Mouse (Mus musculus) heart, embryonic 15.5 days (tissue): ENCODE results near the gene Hist1h2aa. TPM values are rescaled to one million over a fixed set of nuclear protein-coding genes. Genes with fewer than 3 reads are reported as not detected.

ENCODE experiments used
- ATAC-seq: fragments of 200-750 bp; cut with Nextera tagmentation; replicated peaks from 2 replicates; pipeline ENCODE4 v1.8.0; 2017; ENCODE audit warnings: low read depth, moderate TSS enrichment; ENCODE audit not compliant: insufficient number of reproducible peaks, insufficient read depth, low FRiP score
- H3K27ac ChIP-seq: fragments of 300-500 bp; sonication (generic); 2 replicates; pipeline ENCODE4 v1.5.1; 2015; ENCODE audit warnings: mild to moderate bottlenecking, inconsistent platforms
- H3K27me3 ChIP-seq: fragments of 300-500 bp; sonication (generic); 2 replicates; pipeline ENCODE4 v1.6.1; 2015; ENCODE audit warnings: inconsistent platforms
- H3K36me3 ChIP-seq: fragments of 300-500 bp; sonication (generic); 2 replicates; pipeline ENCODE4 v1.6.1; 2015; ENCODE audit warnings: mild to moderate bottlenecking, inconsistent platforms
- H3K4me1 ChIP-seq: fragments of 300-500 bp; sonication (generic); replicated peaks from 2 replicates; pipeline ENCODE4 v1.6.1; 2015; ENCODE audit warnings: inconsistent platforms
- H3K4me2 ChIP-seq: fragments of 300-500 bp; sonication (generic); 2 replicates; pipeline ENCODE4 v1.6.1; 2015; ENCODE audit warnings: inconsistent platforms, mild to moderate bottlenecking, moderate library complexity
- H3K4me3 ChIP-seq: fragments of 300-500 bp; sonication (generic); 2 replicates; pipeline ENCODE4 v1.5.1; 2015; ENCODE audit warnings: mild to moderate bottlenecking, inconsistent platforms
- H3K9ac ChIP-seq: fragments of 300-500 bp; sonication (generic); 2 replicates; pipeline ENCODE4 v1.6.1; 2015; ENCODE audit warnings: mild to moderate bottlenecking, inconsistent platforms
- H3K9me3 ChIP-seq: fragments of 300-500 bp; sonication (generic); replicated peaks from 2 replicates; pipeline ENCODE4 v1.6.1; 2016; ENCODE audit warnings: inconsistent platforms
- WGBS: fragments of 180-500 bp; shearing (Covaris S2); methylation state at CpG from one replicate; pipeline ENCODE4 v1.1.7; 2015; ENCODE audit warnings: mixed read lengths; 5-methylcytosine and 5-hydroxymethylcytosine counted together
- polyA plus RNA-seq: library from polyadenylated mRNA; unstranded; fragments of >200 nt; fragmentation: Nextera tagmentation; extraction: Ambion mirVana; gene quantifications from 2 replicates; pipeline ENCODE4 v1.2.1, GENCODE M21; 2015

The Hist1h2aa gene
- polyA plus RNA-seq = not detected in 2 replicates

GRCm38 (mm10) chr13:23934211-23934520, at the start of gene Hist1h2aa:
Gene Hist1h2aa, plus strand, starts transcription at chr13:23934462.
- no peaks in the 10 kb centered on the region for H3K36me3 ChIP-seq
- no peak within 1 kb of the TSS for H3K27ac ChIP-seq
- H3K4me3 ChIP-seq = no peak within 1 kb of the TSS
- 84% methylated on average over 10 of the region's 10 CpGs for WGBS
- ATAC-seq = no peak
- H3K27me3 ChIP-seq = peaks cover 2% of the 10 kb centered on the region; the same call in 1 of the 2 replicates
- no peak within 1 kb of the TSS for H3K4me2 ChIP-seq
- no peaks in the 10 kb centered on the region for H3K4me1 ChIP-seq
- H3K9ac ChIP-seq = no peak within 1 kb of the TSS
- H3K9me3 ChIP-seq = no peaks in the 10 kb centered on the region

GRCm38 (mm10) chr13:23885540-23885939, 48.7 kb upstream of the Hist1h2aa start:
- WGBS = 22% methylated on average over 2 of the region's 2 CpGs
- Histone ChIP-seq H3K36me3 (no peaks in the 10 kb centered on the region), H3K27me3 (no peaks in the 10 kb centered on the region), H3K9me3 (no peaks in the 10 kb centered on the region), H3K9ac (no peak overlapping the region), H3K4me3 (no peak overlapping the region), H3K27ac (no peak overlapping the region), H3K4me2 (no peak overlapping the region), H3K4me1 (no peaks in the 10 kb centered on the region)
- no peak for ATAC-seq

GRCm38 (mm10) chr13:23887026-23887725, 47.1 kb upstream of the Hist1h2aa start:
- Histone ChIP-seq H3K9ac (no peak overlapping the region), H3K4me3 (no peak overlapping the region), H3K27ac (no peak overlapping the region), H3K27me3 (no peaks in the 10 kb centered on the region), H3K4me1 (no peaks in the 10 kb centered on the region), H3K9me3 (no peaks in the 10 kb centered on the region), H3K4me2 (no peak overlapping the region), H3K36me3 (no peaks in the 10 kb centered on the region)
- WGBS = 75% methylated on average over 3 of the region's 3 CpGs
- ATAC-seq = no peak

GRCm38 (mm10) chr13:23889011-23889605, 45.2 kb upstream of the Hist1h2aa start:
- H3K9me3 ChIP-seq = no peaks in the 10 kb centered on the region
- no peak overlapping the region for H3K9ac ChIP-seq
- no peaks in the 10 kb centered on the region for H3K27me3 ChIP-seq
- ATAC-seq = no peak
- H3K27ac ChIP-seq = no peak overlapping the region
- 59% methylated on average over 6 of the region's 6 CpGs for WGBS
- H3K36me3 ChIP-seq = no peaks in the 10 kb centered on the region
- no peak overlapping the region for H3K4me2 ChIP-seq
- no peak overlapping the region for H3K4me3 ChIP-seq
- no peaks in the 10 kb centered on the region for H3K4me1 ChIP-seq

GRCm38 (mm10) chr13:23892592-23893268, 41.5 kb upstream of the Hist1h2aa start:
- no peak for ATAC-seq
- Histone ChIP-seq H3K4me2 (no peak overlapping the region), H3K27me3 (0 out of 2 replicates have a peak, but pooled peaks cover 4% of the 10 kb centered on the region), H3K9me3 (no peaks in the 10 kb centered on the region), H3K36me3 (no peaks in the 10 kb centered on the region), H3K9ac (no peak overlapping the region), H3K27ac (no peak overlapping the region), H3K4me1 (no peaks in the 10 kb centered on the region), H3K4me3 (no peak overlapping the region)
- 31% methylated on average over 9 of the region's 9 CpGs for WGBS

- no peak overlapping the region for H3K9ac ChIP-seq
- H3K9me3 ChIP-seq = no peaks in the 10 kb centered on the region
- no peaks in the 10 kb centered on the region for H3K36me3 ChIP-seq
- H3K4me3 ChIP-seq = no peak overlapping the region
- 61% methylated on average over 4 of the region's 4 CpGs for WGBS
- no peak for ATAC-seq
- H3K4me2 ChIP-seq = no peak overlapping the region
- H3K27ac ChIP-seq = no peak overlapping the region
- H3K4me1 ChIP-seq = no peaks in the 10 kb centered on the region
- 0 out of 2 replicates have a peak, but pooled peaks cover 4% of the 10 kb centered on the region for H3K27me3 ChIP-seq
Observed at GRCm38 (mm10) chr13:23893269-23893593, 41.0 kb upstream of the Hist1h2aa start.

DNA sequence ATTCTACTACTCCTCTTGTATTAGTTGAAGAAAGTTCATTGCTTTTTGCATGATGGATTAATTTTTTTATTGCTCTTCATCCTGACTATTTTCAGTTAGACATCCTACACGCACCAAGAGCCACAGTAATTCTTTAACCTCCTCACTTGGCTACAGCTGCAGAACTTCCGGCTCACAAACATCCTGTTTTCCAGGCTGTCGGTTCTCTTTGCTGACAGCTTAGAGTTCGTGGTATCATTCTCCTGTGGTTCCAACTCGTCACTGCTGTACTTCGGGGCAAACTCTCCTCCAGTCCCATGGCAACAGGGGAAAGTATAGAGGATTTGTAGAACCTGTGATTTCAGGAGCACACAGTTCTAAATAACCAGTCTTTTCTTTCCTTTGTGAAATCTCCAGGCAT, 36.0 kb upstream of the Hist1h2aa start:
- Histone ChIP-seq H3K4me3 (no peak overlapping the region), H3K9ac (no peak overlapping the region), H3K9me3 (no peaks in the 10 kb centered on the region), H3K27ac (no peak overlapping the region), H3K36me3 (no peaks in the 10 kb centered on the region), H3K4me1 (no peaks in the 10 kb centered on the region), H3K4me2 (no peak overlapping the region), H3K27me3 (0 out of 2 replicates have a peak, but pooled peaks cover 4% of the 10 kb centered on the region)
- no peak for ATAC-seq
- WGBS = 29% methylated on average over 6 of the region's 6 CpGs

- WGBS = 86% methylated on average over 5 of the region's 5 CpGs
- Histone ChIP-seq H3K4me1 (no peaks in the 10 kb centered on the region), H3K36me3 (no peaks in the 10 kb centered on the region), H3K4me3 (no peak overlapping the region), H3K9me3 (no peaks in the 10 kb centered on the region), H3K9ac (no peak overlapping the region), H3K27ac (no peak overlapping the region), H3K4me2 (no peak overlapping the region), H3K27me3 (no peaks in the 10 kb centered on the region)
- no peak for ATAC-seq
Observed at GRCm38 (mm10) chr13:23906906-23907305, 27.4 kb upstream of the Hist1h2aa start.

- Histone ChIP-seq H3K4me1 (peaks cover 18% of the 10 kb centered on the region), H3K27me3 (no peaks in the 10 kb centered on the region), H3K4me2 (no peak overlapping the region), H3K4me3 (no peak overlapping the region), H3K36me3 (no peaks in the 10 kb centered on the region), H3K9me3 (no peaks in the 10 kb centered on the region), H3K27ac (no peak overlapping the region), H3K9ac (no peak overlapping the region)
- ATAC-seq = no peak
- 75% methylated on average over 5 of the region's 5 CpGs for WGBS
Observed at GRCm38 (mm10) chr13:23910121-23910520, 24.1 kb upstream of the Hist1h2aa start.

- WGBS = 82% methylated on average over 5 of the region's 5 CpGs
- Histone ChIP-seq H3K27ac (no peak overlapping the region), H3K36me3 (no peaks in the 10 kb centered on the region), H3K4me2 (no peak overlapping the region), H3K27me3 (no peaks in the 10 kb centered on the region), H3K9ac (no peak overlapping the region), H3K4me1 (peaks cover 31% of the 10 kb centered on the region), H3K4me3 (no peak overlapping the region), H3K9me3 (no peaks in the 10 kb centered on the region)
- ATAC-seq = no peak
Observed at GRCm38 (mm10) chr13:23911335-23911734, 22.9 kb upstream of the Hist1h2aa start.

GRCm38 (mm10) chr13:23913791-23914306, 20.4 kb upstream of the Hist1h2aa start:
- no peak overlapping the region for H3K4me2 ChIP-seq
- H3K27me3 ChIP-seq = no peaks in the 10 kb centered on the region
- peak; percentile 84 for ATAC-seq
- H3K9ac ChIP-seq = no peak overlapping the region
- no peaks in the 10 kb centered on the region for H3K36me3 ChIP-seq
- WGBS = 16% methylated on average over 6 of the region's 6 CpGs
- peaks cover 35% of the 10 kb centered on the region for H3K4me1 ChIP-seq
- peak overlapping the region; percentile 56 for H3K27ac ChIP-seq
- no peaks in the 10 kb centered on the region for H3K9me3 ChIP-seq
- no peak overlapping the region for H3K4me3 ChIP-seq
